Mouse (Mus musculus) thymus, postnatal 10 days (tissue): ENCODE measurements around the gene Cyp4v3.
"Not testable (repeated sequence)": the region's sequence is repeated elsewhere in the genome, so short reads cannot be mapped to it uniquely, and the experiment has no call there.

Experiments
- DNase-seq, 2 experiments: peaks; one replicate each; pipeline ENCODE4 v3.0.0; 2021; ENCODE audit warnings: low spot score in 2 of 2

The Cyp4v3 gene

GRCm38 (mm10) chr8:45332685-45333409, at the start of gene Cyp4v3:
Cyp4v3 (minus strand) TSS chr8:45333216.
- peak; percentile 31 to 50 for DNase-seq

GRCm38 (mm10) chr8:45381963-45382347, 48.9 kb upstream of the Cyp4v3 start, which contains the start of gene Fam149a:
Fam149a (minus strand) TSS chr8:45382291.
- DNase-seq = no peak

GRCm38 (mm10) chr8:45381075-45381962, 48.3 kb upstream of the Cyp4v3 start:
- DNase-seq = no peak

- DNase-seq = no peak
Measured at GRCm38 (mm10) chr8:45380598-45380997, 47.6 kb upstream of the Cyp4v3 start.

- DNase-seq = no peak
Measured at GRCm38 (mm10) chr8:45374071-45374470, 41.1 kb upstream of the Cyp4v3 start.

- DNase-seq = no peak
Measured at GRCm38 (mm10) chr8:45367154-45367553, 34.1 kb upstream of the Cyp4v3 start.

- no peak for DNase-seq
Measured at GRCm38 (mm10) chr8:45363220-45363619, 30.2 kb upstream of the Cyp4v3 start.

- DNase-seq = no peak
Measured at GRCm38 (mm10) chr8:45362323-45362722, 29.3 kb upstream of the Cyp4v3 start.

- DNase-seq = no peak
Measured at GRCm38 (mm10) chr8:45359091-45359605, 26.1 kb upstream of the Cyp4v3 start.

- DNase-seq = no peak
Measured at GRCm38 (mm10) chr8:45358132-45358918, 25.3 kb upstream of the Cyp4v3 start.

- no peak for DNase-seq
Measured at GRCm38 (mm10) chr8:45355809-45356208, 22.8 kb upstream of the Cyp4v3 start.

GRCm38 (mm10) chr8:45345031-45345430, 12.0 kb upstream of the Cyp4v3 start:
- peak in 1 of 2 experiments; percentile 35 for DNase-seq

GRCm38 (mm10) chr8:45344298-45344697, 11.3 kb upstream of the Cyp4v3 start:
- no peak for DNase-seq

- no peak for DNase-seq
Measured at GRCm38 (mm10) chr8:45341630-45342628, 8.9 kb upstream of the Cyp4v3 start.

- no peak for DNase-seq
Measured at GRCm38 (mm10) chr8:45333493-45333892, 477 bp upstream of the Cyp4v3 start.

- no peak for DNase-seq
Measured at GRCm38 (mm10) chr8:45330856-45331255, 2.2 kb downstream of the Cyp4v3 start.

- DNase-seq = no peak
Measured at GRCm38 (mm10) chr8:45329206-45329980, 3.6 kb downstream of the Cyp4v3 start.

- DNase-seq = not testable (repeated sequence)
Measured at GRCm38 (mm10) chr8:45327076-45327475, 5.9 kb downstream of the Cyp4v3 start.

GRCm38 (mm10) chr8:45324151-45324550, 8.9 kb downstream of the Cyp4v3 start:
- no peak for DNase-seq

GRCm38 (mm10) chr8:45321365-45321764, 11.7 kb downstream of the Cyp4v3 start:
- DNase-seq = no peak
